Mouse (Mus musculus) monocyte, adult 2 months (primary cell): Measurements from ENCODE around the gene Gfi1.

Experiments
- DNase-seq, 2 experiments: peaks; one replicate each; pipeline ENCODE4 v3.0.0; 2022; ENCODE audit warnings: low spot score in 2 of 2, low read depth in 1 of 2

Gfi1 gene

GRCm38 (mm10) chr5:107722661-107723532 is 2.9 kb downstream of the Gfi1 start:
- no peak for DNase-seq

- no peak for DNase-seq
Observed at GRCm38 (mm10) chr5:107721638-107722011, 4.2 kb downstream of the Gfi1 start.

GRCm38 (mm10) chr5:107720991-107721637 is 4.7 kb downstream of the Gfi1 start:
- no peak for DNase-seq

- DNase-seq: no peak
Observed at GRCm38 (mm10) chr5:107720511-107720910, 5.3 kb downstream of the Gfi1 start.

- DNase-seq: no peak
Observed at GRCm38 (mm10) chr5:107719786-107720185, 6.0 kb downstream of the Gfi1 start.

GRCm38 (mm10) chr5:107719209-107719608 is 6.6 kb downstream of the Gfi1 start:
- DNase-seq: no peak

- no peak for DNase-seq
Observed at GRCm38 (mm10) chr5:107717871-107718361, 7.9 kb downstream of the Gfi1 start.

GRCm38 (mm10) chr5:107711689-107712088 is 14.1 kb downstream of the Gfi1 start:
- no peak for DNase-seq

- peak; percentile 21 to 30 for DNase-seq
Observed at GRCm38 (mm10) chr5:107708124-107708797, 17.6 kb downstream of the Gfi1 start.

GRCm38 (mm10) chr5:107706262-107706661 is 19.6 kb downstream of the Gfi1 start:
- DNase-seq: no peak

GRCm38 (mm10) chr5:107705756-107706155 is 20.1 kb downstream of the Gfi1 start:
- DNase-seq: no peak

GRCm38 (mm10) chr5:107703207-107703763 is 22.6 kb downstream of the Gfi1 start:
- no peak for DNase-seq

- DNase-seq: no peak
Observed at GRCm38 (mm10) chr5:107701658-107702057, 24.2 kb downstream of the Gfi1 start.

GRCm38 (mm10) chr5:107700873-107701272 is 25.0 kb downstream of the Gfi1 start:
- DNase-seq: no peak

GRCm38 (mm10) chr5:107698888-107699287 is 26.9 kb downstream of the Gfi1 start:
- no peak for DNase-seq

- no peak for DNase-seq
Observed at GRCm38 (mm10) chr5:107695019-107695418, 30.8 kb downstream of the Gfi1 start.

GRCm38 (mm10) chr5:107688499-107688866 is 37.4 kb downstream of the Gfi1 start:
- DNase-seq: no peak

GRCm38 (mm10) chr5:107687592-107688498 is 38.0 kb downstream of the Gfi1 start:
- peak in 1 of 2 experiments; percentile 54 for DNase-seq

- DNase-seq: no peak
Observed at GRCm38 (mm10) chr5:107687161-107687560, 38.7 kb downstream of the Gfi1 start.

- DNase-seq: no peak
Observed at GRCm38 (mm10) chr5:107684380-107684779, 41.5 kb downstream of the Gfi1 start.
